Mouse (Mus musculus) kidney, embryonic 14.5 days (tissue): ENCODE results near the gene Rapgef1. TPM values are rescaled to one million over a fixed set of nuclear protein-coding genes. Genes with fewer than 3 reads are reported as not detected.

Source experiments
- ATAC-seq: fragments of 200-750 bp; cut with Nextera tagmentation; 2 replicates; pipeline ENCODE4 v1.8.0; 2017; ENCODE audit warnings: moderate number of reproducible peaks, mild to moderate bottlenecking, moderate TSS enrichment, moderate library complexity; ENCODE audit not compliant: low FRiP score, low TSS enrichment
- H3K27ac ChIP-seq: fragments of 300-500 bp; sonication (generic); 2 replicates; pipeline ENCODE4 v1.5.1; 2014; ENCODE audit warnings: low read depth, mild to moderate bottlenecking, low read length, moderate library complexity, mixed read lengths
- H3K27me3 ChIP-seq: fragments of 300-500 bp; sonication (generic); 2 replicates; pipeline ENCODE4 v1.6.1; 2014; ENCODE audit warnings: mild to moderate bottlenecking, low read length; ENCODE audit not compliant: control insufficient read depth, insufficient read depth
- H3K36me3 ChIP-seq: fragments of 300-500 bp; sonication (generic); 2 replicates; pipeline ENCODE4 v1.6.1; 2014; ENCODE audit warnings: low read length, mixed read lengths; ENCODE audit not compliant: control insufficient read depth, insufficient read depth
- H3K4me1 ChIP-seq: fragments of 300-500 bp; sonication (generic); 2 replicates; pipeline ENCODE4 v1.6.1; 2014; ENCODE audit warnings: low read length, mixed read lengths; ENCODE audit not compliant: control insufficient read depth, insufficient read depth
- H3K4me2 ChIP-seq: fragments of 300-500 bp; sonication (generic); replicated peaks from 2 replicates; pipeline ENCODE4 v1.6.1; 2014; ENCODE audit warnings: low read depth, mild to moderate bottlenecking, low read length
- H3K4me3 ChIP-seq: fragments of 300-500 bp; sonication (generic); 2 replicates; pipeline ENCODE4 v1.5.1; 2014; ENCODE audit warnings: mild to moderate bottlenecking, low read length
- H3K9ac ChIP-seq: fragments of 300-500 bp; sonication (generic); 2 replicates; pipeline ENCODE4 v1.6.1; 2014; ENCODE audit warnings: low read depth, mild to moderate bottlenecking, low read length, moderate library complexity
- H3K9me3 ChIP-seq: fragments of 300-500 bp; sonication (generic); 2 replicates; pipeline ENCODE4 v1.6.1; 2016; ENCODE audit warnings: low read length; ENCODE audit not compliant: control insufficient read depth
- WGBS: fragments of 180-500 bp; shearing (Covaris S2); extraction: QIAGEN DNeasy Blood & Tissue Kit; methylation state at CpG from one replicate; pipeline ENCODE4 v1.1.7; 2014; 5-methylcytosine and 5-hydroxymethylcytosine counted together
- polyA plus RNA-seq: library from polyadenylated mRNA; unstranded; fragments of >200 nt; fragmentation: Nextera tagmentation; extraction: Ambion mirVana; gene quantifications from 2 replicates; pipeline ENCODE4 v1.2.1, GENCODE M21; 2014

Gene Rapgef1
- polyA plus RNA-seq, 1 experiment from 2014 or later = 16.6 TPM

- Histone ChIP-seq H3K27me3 (no peaks in the 10 kb centered on the region), H3K4me1 (no peaks in the 10 kb centered on the region), H3K4me2 (no peak overlapping the region), H3K9ac (no peak overlapping the region), H3K4me3 (no peak overlapping the region), H3K36me3 (peaks cover 51% of the 10 kb centered on the region), H3K27ac (no peak overlapping the region), H3K9me3 (no peaks in the 10 kb centered on the region)
- no peak for ATAC-seq
- WGBS = 54% methylated on average over 7 of the region's 7 CpGs
Observed at GRCm38 (mm10) chr2:29696207-29696800, 76.8 kb downstream of the Rapgef1 start.

GRCm38 (mm10) chr2:29698421-29699290, 79.1 kb downstream of the Rapgef1 start:
- no peak overlapping the region for H3K9ac ChIP-seq
- H3K4me3 ChIP-seq = no peak overlapping the region
- H3K36me3 ChIP-seq = peaks cover 56% of the 10 kb centered on the region
- 89% methylated on average over 6 of the region's 6 CpGs for WGBS
- H3K27ac ChIP-seq = no peak overlapping the region
- ATAC-seq = no peak
- no peaks in the 10 kb centered on the region for H3K4me1 ChIP-seq
- H3K9me3 ChIP-seq = no peaks in the 10 kb centered on the region
- no peaks in the 10 kb centered on the region for H3K27me3 ChIP-seq
- no peak overlapping the region for H3K4me2 ChIP-seq

DNA sequence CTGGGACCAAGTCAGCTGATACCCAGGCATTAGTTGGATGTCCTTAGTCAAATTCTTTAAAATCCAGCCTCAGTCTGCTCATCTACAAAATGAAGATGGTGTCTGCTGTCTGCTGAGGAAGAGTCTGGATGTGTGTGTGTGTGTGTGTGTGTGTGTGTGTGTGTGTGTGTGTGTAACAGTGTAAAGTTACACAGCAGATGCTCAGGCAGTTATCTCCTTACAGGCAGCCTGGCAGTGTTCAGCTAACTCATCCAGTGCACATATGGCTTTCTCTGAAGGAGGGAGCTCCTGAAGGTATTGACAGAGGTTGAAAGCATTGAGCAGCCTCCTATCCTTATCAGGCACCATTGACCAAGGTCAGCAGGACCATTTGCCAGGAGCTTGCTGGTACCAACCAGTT, 81.4 kb downstream of the Rapgef1 start:
- no peak overlapping the region for H3K27ac ChIP-seq
- no peak overlapping the region for H3K4me3 ChIP-seq
- H3K4me1 ChIP-seq = no peaks in the 10 kb centered on the region
- no peak overlapping the region for H3K9ac ChIP-seq
- no peaks in the 10 kb centered on the region for H3K27me3 ChIP-seq
- peaks cover 60% of the 10 kb centered on the region for H3K36me3 ChIP-seq
- ATAC-seq = no peak
- no peak overlapping the region for H3K4me2 ChIP-seq
- H3K9me3 ChIP-seq = no peaks in the 10 kb centered on the region

DNA sequence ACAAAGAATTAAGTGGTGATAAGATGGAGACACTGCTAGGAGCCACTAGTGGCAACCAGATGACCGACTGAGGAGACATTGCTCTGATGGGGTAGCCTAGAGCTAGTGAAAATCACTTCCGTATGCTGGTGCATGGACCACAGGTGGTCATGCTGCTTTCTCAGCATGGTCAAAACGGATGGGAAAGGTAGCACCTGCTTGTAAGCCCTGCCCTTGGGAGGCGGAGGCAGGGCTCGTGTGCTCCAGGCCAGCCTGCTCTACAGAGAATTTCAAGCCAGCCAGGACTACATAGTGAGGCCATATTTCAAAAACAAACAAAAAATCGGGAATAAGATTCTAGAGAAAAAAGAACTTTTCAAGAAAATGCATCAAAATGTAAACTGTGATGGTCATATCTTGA, 81.9 kb downstream of the Rapgef1 start:
- 87% methylated on average over 6 of the region's 6 CpGs for WGBS
- Histone ChIP-seq H3K4me1 (no peaks in the 10 kb centered on the region), H3K27ac (no peak overlapping the region), H3K9ac (no peak overlapping the region), H3K27me3 (no peaks in the 10 kb centered on the region), H3K9me3 (no peaks in the 10 kb centered on the region), H3K4me2 (no peak overlapping the region), H3K36me3 (peaks cover 63% of the 10 kb centered on the region), H3K4me3 (no peak overlapping the region)
- ATAC-seq = no peak

GRCm38 (mm10) chr2:29702189-29702588, 82.7 kb downstream of the Rapgef1 start:
- H3K9me3 ChIP-seq = no peaks in the 10 kb centered on the region
- WGBS = 93% methylated on average over 8 of the region's 8 CpGs
- no peak overlapping the region for H3K4me2 ChIP-seq
- no peak overlapping the region for H3K4me3 ChIP-seq
- H3K27ac ChIP-seq = no peak overlapping the region
- H3K4me1 ChIP-seq = no peaks in the 10 kb centered on the region
- ATAC-seq = no peak
- peaks cover 67% of the 10 kb centered on the region for H3K36me3 ChIP-seq
- no peak overlapping the region for H3K9ac ChIP-seq
- no peaks in the 10 kb centered on the region for H3K27me3 ChIP-seq

- Histone ChIP-seq H3K36me3 (peaks cover 73% of the 10 kb centered on the region), H3K9ac (no peak overlapping the region), H3K4me2 (no peak overlapping the region), H3K27ac (no peak overlapping the region), H3K4me3 (no peak overlapping the region), H3K9me3 (no peaks in the 10 kb centered on the region), H3K27me3 (no peaks in the 10 kb centered on the region), H3K4me1 (no peaks in the 10 kb centered on the region)
- ATAC-seq = no peak
- 88% methylated on average over 9 of the region's 9 CpGs for WGBS
Observed at GRCm38 (mm10) chr2:29703104-29704081, 83.9 kb downstream of the Rapgef1 start.

GRCm38 (mm10) chr2:29705493-29705892, 86.0 kb downstream of the Rapgef1 start:
- Histone ChIP-seq H3K9ac (no peak overlapping the region), H3K9me3 (no peaks in the 10 kb centered on the region), H3K27me3 (no peaks in the 10 kb centered on the region), H3K36me3 (peaks cover 64% of the 10 kb centered on the region), H3K4me2 (no peak overlapping the region), H3K4me1 (no peaks in the 10 kb centered on the region), H3K4me3 (no peak overlapping the region), H3K27ac (no peak overlapping the region)
- 89% methylated on average over 3 of the region's 3 CpGs for WGBS
- ATAC-seq = no peak

- H3K9me3 ChIP-seq = no peaks in the 10 kb centered on the region
- H3K27ac ChIP-seq = no peak overlapping the region
- H3K4me2 ChIP-seq = no peak overlapping the region
- no peak for ATAC-seq
- no peak overlapping the region for H3K4me3 ChIP-seq
- H3K27me3 ChIP-seq = no peaks in the 10 kb centered on the region
- H3K4me1 ChIP-seq = no peaks in the 10 kb centered on the region
- peaks cover 57% of the 10 kb centered on the region for H3K36me3 ChIP-seq
- WGBS = 93% methylated on average over 18 of the region's 18 CpGs
- no peak overlapping the region for H3K9ac ChIP-seq
Observed at GRCm38 (mm10) chr2:29706726-29707620, 87.5 kb downstream of the Rapgef1 start.
